Mouse (Mus musculus): ENCODE measurements around the gene Bbs9.

GRCm38 (mm10) chr9:22788423-22788822, 312.9 kb downstream of the Bbs9 start:
- no peak for TF ChIP-seq CTCF (IDR thresholded peaks at IDR 0.05)
- TF ChIP-seq POLR2A (IDR thresholded peaks at IDR 0.05; ENCODE audit: insufficient read depth, low read depth, low read length) = no peak
- TF ChIP-seq EP300 (IDR thresholded peaks at IDR 0.05; ENCODE audit: insufficient read depth, low read depth, low read length) = no peak

Data from heart, adult 2 months (tissue).